In the genomic region with DNA sequence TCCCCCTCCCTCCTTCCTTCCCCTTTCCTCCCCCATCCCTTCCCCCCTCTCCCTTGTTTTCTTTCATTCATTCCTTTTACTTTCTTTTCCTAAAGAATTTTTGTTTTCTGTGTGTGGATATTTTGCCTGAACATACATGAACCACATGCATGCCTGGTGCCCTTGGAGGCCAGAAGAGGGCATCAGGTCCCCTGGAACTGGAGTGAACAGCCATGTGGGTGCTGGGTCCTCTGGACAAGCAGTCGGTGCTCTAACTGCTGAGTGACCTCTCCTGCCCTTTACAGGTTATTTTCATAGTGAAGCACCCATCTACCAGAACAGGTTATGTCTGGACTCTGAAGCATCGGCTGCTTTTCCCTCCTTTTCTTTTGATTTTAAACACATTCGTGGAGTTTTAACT, we compare ENCODE assay signal across 11 mouse cellular contexts. TPM values are rescaled to one million over a fixed set of nuclear protein-coding genes. Genes with fewer than 3 reads are reported as not detected.
A peak's percentile ranks its signal among the peaks of the same experiment; 100 is the strongest.
DNase-seq lines count a peak whose midpoint lies in the region; TF ChIP-seq lines count a peak whose summit lies in the region.
"Had no signal": no experiment of that assay in that cellular context is flagged by ENCODE, and none has a peak within 500 bp of the region (broad histone marks: within the 10 kb centered on the region; RNA-seq: fewer than 3 reads in every experiment).

No protein-coding gene starts in this region.

- WGBS in lung, adult 2 months, result 35% methylated on average over 3 of the region's 3 CpGs

- H3K4me3 ChIP-seq in lung, adult 2 months (replicated peaks; ENCODE audit: extremely low read depth, low read depth, low read length), result no peak overlapping the region
- H3K4me3 ChIP-seq: hindbrain, embryonic 15.5 days; limb, embryonic 10.5 days had no signal

- TF ChIP-seq POLR2A in lung, adult 2 months (IDR thresholded peaks at IDR 0.05; ENCODE audit: borderline replicate concordance, extremely low read depth, low read depth, low read length), result no peak

- peak; percentile 64 for TF ChIP-seq CTCF in lung, adult 2 months (IDR thresholded peaks at IDR 0.05; ENCODE audit: insufficient read depth, low read length)

- DNase-seq in embryo, embryonic 10 days (ENCODE audit: low spot score), result peak; percentile 13
- no peak for DNase-seq in embryo, embryonic 11 days
- DNase-seq in lung, adult 2 months, result no peak
- DNase-seq in lung, postnatal 14 days, result no peak
- DNase-seq in lung, postnatal 36 days, result peak; percentile 45
- DNase-seq in Muller cell, postnatal 12 days (ENCODE audit: inconsistent ontology term), result no peak
- no peak for DNase-seq in spleen, adult 18-20 months
- DNase-seq in layer of hippocampus, postnatal 10 days (ENCODE audit: low spot score in 2 of 2), result no peak
- DNase-seq: adrenal gland, postnatal 10 days had no signal

- H3K4me1 ChIP-seq in lung, adult 2 months (ENCODE audit: control insufficient read depth, insufficient read depth, low read length), result no peaks in the 10 kb centered on the region; the same call in 1 of the 2 replicates
- H3K4me1 ChIP-seq: hindbrain, embryonic 15.5 days had no signal

RNA-seq across cellular contexts. Expression of gene Ppp2ca, which starts 34.1 kb away (rescaled TPM):
- 18.3 and 32.4 TPM in 2 replicates for polyA plus RNA-seq in lung, adult 2 months (2012; rRNA removed)
- total RNA-seq in layer of hippocampus, postnatal 10 days (2021), result 100 to 1,000 TPM; 139 to 140 TPM

Comparison
In these comparisons a context has a peak if more than half of its experiments do, and no peak if none do; other contexts are left out.
1. DNase-seq: peak in embryo, embryonic 10 days (single experiment) and lung, postnatal 36 days (single experiment); none in embryo, embryonic 11 days (single experiment), lung, adult 2 months (single experiment), lung, postnatal 14 days (single experiment), Muller cell, postnatal 12 days (single experiment), spleen, adult 18-20 months (0 of 2) and layer of hippocampus, postnatal 10 days (0 of 2).